Mouse (Mus musculus): ENCODE data around the gene Cytip. TPM values are rescaled to one million over a fixed set of nuclear protein-coding genes. Genes with fewer than 3 reads are reported as not detected.
"Not testable (repeated sequence)": the region's sequence is repeated elsewhere in the genome, so short reads cannot be mapped to it uniquely, and the experiment has no call there.

The Cytip gene
- polyA plus RNA-seq, 1 experiment from 2014 or later, result 2.2 TPM

- Histone ChIP-seq H3K27ac (ENCODE audit: low read length) (no peak overlapping the region), H3K4me2 (ENCODE audit: low read depth, low read length) (no peak overlapping the region), H3K9me3 (replicated peaks; ENCODE audit: control insufficient read depth, low read length) (no peaks in the 10 kb centered on the region), H3K36me3 (ENCODE audit: control insufficient read depth, insufficient read depth, low read length) (no peaks in the 10 kb centered on the region), H3K4me3 (replicated peaks; ENCODE audit: low read length) (no peak overlapping the region), H3K27me3 (ENCODE audit: control insufficient read depth, insufficient read depth, low read length) (no peaks in the 10 kb centered on the region), H3K9ac (ENCODE audit: low read length) (no peak overlapping the region), H3K4me1 (ENCODE audit: control insufficient read depth, insufficient read depth, low read length) (no peaks in the 10 kb centered on the region)
- WGBS, result 82% methylated on average over 1 of the region's 1 CpGs
- no peak for ATAC-seq (ENCODE audit: insufficient read depth, low FRiP score)
Measured at GRCm38 (mm10) chr2:58140531-58140930, 54.8 kb downstream of the Cytip start.

GRCm38 (mm10) chr2:58138611-58139010 is 56.7 kb downstream of the Cytip start:
- Histone ChIP-seq H3K4me2 (ENCODE audit: low read depth, low read length) (no peak overlapping the region), H3K9ac (ENCODE audit: low read length) (no peak overlapping the region), H3K4me1 (ENCODE audit: control insufficient read depth, insufficient read depth, low read length) (no peaks in the 10 kb centered on the region), H3K27ac (ENCODE audit: low read length) (no peak overlapping the region), H3K4me3 (replicated peaks; ENCODE audit: low read length) (no peak overlapping the region), H3K36me3 (ENCODE audit: control insufficient read depth, insufficient read depth, low read length) (no peaks in the 10 kb centered on the region), H3K9me3 (replicated peaks; ENCODE audit: control insufficient read depth, low read length) (no peaks in the 10 kb centered on the region), H3K27me3 (ENCODE audit: control insufficient read depth, insufficient read depth, low read length) (no peaks in the 10 kb centered on the region)
- ATAC-seq (ENCODE audit: insufficient read depth, low FRiP score), result no peak
- 79% methylated on average over 5 of the region's 5 CpGs for WGBS

DNA sequence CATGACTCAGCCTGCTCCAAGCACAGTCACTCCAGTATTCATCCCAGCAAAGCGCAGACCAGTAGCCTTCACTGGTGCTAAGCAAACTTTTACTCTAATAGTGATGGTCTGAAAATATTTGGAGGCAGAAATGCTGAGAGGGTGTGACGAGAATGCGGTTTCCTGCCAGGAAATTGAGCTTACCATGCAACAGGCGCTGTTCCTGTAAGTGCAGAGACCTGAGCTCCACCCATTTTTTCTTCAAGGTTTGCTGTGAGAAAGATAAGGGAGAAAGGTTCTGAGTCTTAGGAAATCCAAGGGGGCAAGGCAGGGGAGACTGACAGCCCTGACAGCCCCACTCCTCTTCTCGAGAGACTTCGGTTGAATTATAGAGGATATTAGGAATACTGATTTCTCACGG is 57.7 kb downstream of the Cytip start:
- Histone ChIP-seq H3K9me3 (replicated peaks; ENCODE audit: control insufficient read depth, low read length) (no peaks in the 10 kb centered on the region), H3K27me3 (ENCODE audit: control insufficient read depth, insufficient read depth, low read length) (no peaks in the 10 kb centered on the region), H3K27ac (ENCODE audit: low read length) (no peak overlapping the region), H3K4me2 (ENCODE audit: low read depth, low read length) (no peak overlapping the region), H3K4me3 (replicated peaks; ENCODE audit: low read length) (no peak overlapping the region), H3K36me3 (ENCODE audit: control insufficient read depth, insufficient read depth, low read length) (no peaks in the 10 kb centered on the region), H3K4me1 (ENCODE audit: control insufficient read depth, insufficient read depth, low read length) (no peaks in the 10 kb centered on the region), H3K9ac (ENCODE audit: low read length) (no peak overlapping the region)
- ATAC-seq (ENCODE audit: insufficient read depth, low FRiP score), result no peak
- WGBS, result 80% methylated on average over 7 of the region's 7 CpGs

DNA sequence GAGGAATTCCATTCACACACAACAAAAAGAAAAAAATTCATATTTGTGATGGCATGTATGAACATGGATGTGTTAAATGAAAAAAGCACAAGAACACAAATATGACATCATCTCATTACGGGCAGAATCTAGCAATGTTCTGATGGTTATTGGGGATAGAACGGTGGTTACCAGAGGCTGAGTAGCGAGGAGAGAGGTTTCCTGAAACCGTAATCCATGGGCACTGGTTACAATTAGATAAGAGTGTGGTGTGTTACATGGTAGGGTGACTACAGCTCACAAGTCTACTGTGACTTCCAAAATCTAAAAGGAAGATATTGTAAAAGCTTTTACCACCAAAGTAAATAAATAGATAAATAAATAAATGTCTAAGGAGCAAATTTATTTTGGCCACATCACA is 58.8 kb downstream of the Cytip start:
- Histone ChIP-seq H3K9ac (ENCODE audit: low read length) (no peak overlapping the region), H3K4me1 (ENCODE audit: control insufficient read depth, insufficient read depth, low read length) (no peaks in the 10 kb centered on the region), H3K27me3 (ENCODE audit: control insufficient read depth, insufficient read depth, low read length) (no peaks in the 10 kb centered on the region), H3K27ac (ENCODE audit: low read length) (no peak overlapping the region), H3K4me3 (replicated peaks; ENCODE audit: low read length) (no peak overlapping the region), H3K36me3 (ENCODE audit: control insufficient read depth, insufficient read depth, low read length) (no peaks in the 10 kb centered on the region), H3K9me3 (replicated peaks; ENCODE audit: control insufficient read depth, low read length) (no peaks in the 10 kb centered on the region), H3K4me2 (ENCODE audit: low read depth, low read length) (no peak overlapping the region)
- 90% methylated on average over 4 of the region's 4 CpGs for WGBS
- ATAC-seq (ENCODE audit: insufficient read depth, low FRiP score), result no peak

GRCm38 (mm10) chr2:58135061-58135463 is 60.3 kb downstream of the Cytip start:
- Histone ChIP-seq H3K27ac (ENCODE audit: low read length) (no peak overlapping the region), H3K36me3 (ENCODE audit: control insufficient read depth, insufficient read depth, low read length) (no peaks in the 10 kb centered on the region), H3K9me3 (replicated peaks; ENCODE audit: control insufficient read depth, low read length) (no peaks in the 10 kb centered on the region), H3K4me2 (ENCODE audit: low read depth, low read length) (no peak overlapping the region), H3K9ac (ENCODE audit: low read length) (no peak overlapping the region), H3K4me3 (replicated peaks; ENCODE audit: low read length) (no peak overlapping the region), H3K4me1 (ENCODE audit: control insufficient read depth, insufficient read depth, low read length) (no peaks in the 10 kb centered on the region), H3K27me3 (ENCODE audit: control insufficient read depth, insufficient read depth, low read length) (no peaks in the 10 kb centered on the region)
- 60% methylated on average over 2 of the region's 2 CpGs for WGBS
- no peak for ATAC-seq (ENCODE audit: insufficient read depth, low FRiP score)

- Histone ChIP-seq H3K27me3 (ENCODE audit: control insufficient read depth, insufficient read depth, low read length) (no peaks in the 10 kb centered on the region), H3K4me2 (ENCODE audit: low read depth, low read length) (no peak overlapping the region), H3K27ac (ENCODE audit: low read length) (no peak overlapping the region), H3K4me1 (ENCODE audit: control insufficient read depth, insufficient read depth, low read length) (no peaks in the 10 kb centered on the region), H3K9me3 (replicated peaks; ENCODE audit: control insufficient read depth, low read length) (no peaks in the 10 kb centered on the region), H3K4me3 (replicated peaks; ENCODE audit: low read length) (no peak overlapping the region), H3K9ac (ENCODE audit: low read length) (no peak overlapping the region), H3K36me3 (ENCODE audit: control insufficient read depth, insufficient read depth, low read length) (no peaks in the 10 kb centered on the region)
- ATAC-seq (ENCODE audit: insufficient read depth, low FRiP score), result peak; percentile 71; the same call in 1 of the 2 replicates
- 43% methylated on average over 2 of the region's 2 CpGs for WGBS
Measured at GRCm38 (mm10) chr2:58132597-58132996, 62.7 kb downstream of the Cytip start.

DNA sequence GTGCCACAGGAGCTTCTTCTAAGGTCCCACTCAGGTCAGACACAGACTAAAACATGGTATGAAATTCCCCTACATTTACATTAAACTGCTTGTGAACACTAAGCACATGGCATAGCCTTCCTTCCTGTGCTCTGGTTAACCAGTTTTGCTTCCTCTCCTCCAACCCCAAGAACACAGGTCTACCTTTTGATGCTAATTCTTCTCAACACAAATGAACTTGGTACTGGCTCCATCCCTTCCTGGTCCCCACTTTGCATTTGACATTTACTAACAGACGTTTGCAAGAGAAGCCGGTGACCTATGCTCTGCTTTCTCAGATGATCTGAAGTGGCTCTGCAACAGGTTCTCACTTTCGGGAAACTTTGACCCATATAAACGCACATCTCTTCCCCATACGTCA is 65.4 kb downstream of the Cytip start:
- Histone ChIP-seq H3K4me3 (replicated peaks; ENCODE audit: low read length) (no peak overlapping the region), H3K4me2 (ENCODE audit: low read depth, low read length) (no peak overlapping the region), H3K9me3 (replicated peaks; ENCODE audit: control insufficient read depth, low read length) (no peaks in the 10 kb centered on the region), H3K36me3 (ENCODE audit: control insufficient read depth, insufficient read depth, low read length) (no peaks in the 10 kb centered on the region), H3K9ac (ENCODE audit: low read length) (no peak overlapping the region), H3K27me3 (ENCODE audit: control insufficient read depth, insufficient read depth, low read length) (no peaks in the 10 kb centered on the region), H3K27ac (ENCODE audit: low read length) (no peak overlapping the region), H3K4me1 (ENCODE audit: control insufficient read depth, insufficient read depth, low read length) (no peaks in the 10 kb centered on the region)
- WGBS, result 75% methylated on average over 5 of the region's 5 CpGs
- no peak for ATAC-seq (ENCODE audit: insufficient read depth, low FRiP score)

DNA sequence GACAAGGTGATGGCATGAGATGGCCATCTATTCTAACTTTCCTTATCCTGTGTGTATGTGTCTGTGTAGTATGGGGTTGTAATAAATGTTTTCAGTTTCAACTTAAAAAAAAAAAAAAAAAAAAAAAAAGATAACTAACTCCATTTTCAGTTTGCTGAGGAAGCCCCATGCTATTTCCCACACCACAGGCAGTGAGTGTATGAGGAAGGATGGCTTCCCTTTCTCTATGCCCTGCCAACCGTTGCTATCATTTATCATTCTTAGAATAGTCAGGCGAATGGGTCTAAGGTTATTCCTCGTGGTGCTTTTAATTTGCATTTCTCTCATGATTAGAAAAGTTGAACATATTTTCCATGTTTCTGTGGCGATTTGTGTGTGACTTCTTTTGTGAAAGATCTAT is 84.2 kb downstream of the Cytip start:
- no peaks in the 10 kb centered on the region for H3K27me3 ChIP-seq (ENCODE audit: control insufficient read depth, insufficient read depth, low read length)
- no peaks in the 10 kb centered on the region for H3K36me3 ChIP-seq (ENCODE audit: control insufficient read depth, insufficient read depth, low read length)
- no peaks in the 10 kb centered on the region for H3K9me3 ChIP-seq (replicated peaks; ENCODE audit: control insufficient read depth, low read length)
- no peak overlapping the region for H3K4me2 ChIP-seq (ENCODE audit: low read depth, low read length)
- no peak for ATAC-seq (ENCODE audit: insufficient read depth, low FRiP score)
- 63% methylated on average over 4 of the region's 4 CpGs for WGBS
- H3K4me1 ChIP-seq (ENCODE audit: control insufficient read depth, insufficient read depth, low read length), result no peaks in the 10 kb centered on the region
- H3K4me3 ChIP-seq (replicated peaks; ENCODE audit: low read length), result no peak overlapping the region
- no peak overlapping the region for H3K27ac ChIP-seq (ENCODE audit: low read length)
- no peak overlapping the region for H3K9ac ChIP-seq (ENCODE audit: low read length)

DNA sequence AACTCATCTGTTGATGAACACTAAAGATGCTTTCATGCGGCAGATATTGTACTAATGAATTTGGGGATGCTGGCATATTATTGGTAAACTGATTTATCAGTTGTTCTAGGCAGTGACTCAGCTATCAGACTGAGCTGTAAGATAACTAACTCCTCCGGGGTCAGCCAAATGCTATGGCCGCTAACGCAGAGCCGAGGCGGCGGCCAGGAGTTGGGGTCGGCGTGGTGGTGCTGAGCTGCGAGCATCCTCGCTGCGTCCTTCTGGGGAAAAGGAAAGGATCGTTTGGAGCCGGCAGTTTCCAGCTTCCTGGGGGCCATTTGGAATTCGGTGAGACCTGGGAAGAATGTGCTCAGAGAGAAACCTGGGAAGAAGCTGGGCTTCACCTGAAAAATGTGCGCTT is 87.4 kb downstream of the Cytip start:
- WGBS, result 83% methylated on average over 13 of the region's 16 CpGs
- not testable (repeated sequence) for H3K4me1 ChIP-seq (ENCODE audit: control insufficient read depth, insufficient read depth, low read length); H3K36me3 ChIP-seq (ENCODE audit: control insufficient read depth, insufficient read depth, low read length); H3K27ac ChIP-seq (ENCODE audit: low read length); H3K27me3 ChIP-seq (ENCODE audit: control insufficient read depth, insufficient read depth, low read length); ATAC-seq (ENCODE audit: insufficient read depth, low FRiP score); H3K4me3 ChIP-seq (replicated peaks; ENCODE audit: low read length); H3K4me2 ChIP-seq (ENCODE audit: low read depth, low read length); H3K9me3 ChIP-seq (replicated peaks; ENCODE audit: control insufficient read depth, low read length); H3K9ac ChIP-seq (ENCODE audit: low read length)

DNA sequence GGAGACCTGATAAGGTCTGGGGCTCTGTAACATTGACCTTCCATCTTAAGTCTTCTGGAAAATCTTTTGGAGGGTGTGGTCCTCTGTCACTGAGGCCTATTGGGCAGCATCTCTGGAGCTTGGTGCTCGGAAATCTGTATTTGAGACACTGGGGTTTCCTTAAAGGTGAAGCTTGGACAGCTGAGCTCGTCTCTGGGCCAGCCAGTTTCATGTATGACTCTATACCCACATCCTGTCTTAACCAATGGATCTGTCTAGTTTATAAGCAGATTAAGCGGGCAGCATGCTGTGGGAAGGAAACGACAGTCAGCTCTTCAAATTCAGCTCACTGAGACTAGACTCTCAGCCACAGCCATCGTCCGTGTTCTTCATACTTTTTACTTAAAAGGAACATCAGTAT is 88.3 kb downstream of the Cytip start:
- WGBS, result 85% methylated on average over 6 of the region's 6 CpGs
- H3K27ac ChIP-seq (ENCODE audit: low read length), result no peak overlapping the region
- ATAC-seq (ENCODE audit: insufficient read depth, low FRiP score), result no peak
- H3K27me3 ChIP-seq (ENCODE audit: control insufficient read depth, insufficient read depth, low read length), result no peaks in the 10 kb centered on the region
- H3K9me3 ChIP-seq (replicated peaks; ENCODE audit: control insufficient read depth, low read length), result no peaks in the 10 kb centered on the region
- no peak overlapping the region for H3K9ac ChIP-seq (ENCODE audit: low read length)
- no peak overlapping the region for H3K4me2 ChIP-seq (ENCODE audit: low read depth, low read length)
- H3K36me3 ChIP-seq (ENCODE audit: control insufficient read depth, insufficient read depth, low read length), result no peaks in the 10 kb centered on the region
- no peak overlapping the region for H3K4me3 ChIP-seq (replicated peaks; ENCODE audit: low read length)
- no peaks in the 10 kb centered on the region for H3K4me1 ChIP-seq (ENCODE audit: control insufficient read depth, insufficient read depth, low read length)

Measured in stomach, embryonic 16.5 days (tissue).